Mouse (Mus musculus) liver, embryonic 14.5 days (tissue): ENCODE data around the gene Aldh9a1. TPM values are rescaled to one million over a fixed set of nuclear protein-coding genes. Genes with fewer than 3 reads are reported as not detected.

Experiments
- ATAC-seq: fragments of 200-750 bp; cut with Nextera tagmentation; 2 replicates; pipeline ENCODE4 v1.8.0; 2017; ENCODE audit warnings: moderate number of reproducible peaks, mild to moderate bottlenecking, moderate library complexity; ENCODE audit not compliant: insufficient read depth
- DNase-seq, 3 experiments: peaks; one replicate each; pipeline ENCODE4 v3.0.0-alpha.2; 2012 to 2013; ENCODE audit warnings: low read depth in 3 of 3, low spot score in 3 of 3
- H3K27ac ChIP-seq: fragments of 300-500 bp; sonication (generic); 2 replicates; pipeline ENCODE4 v1.5.1; 2014; ENCODE audit warnings: moderate library complexity, mild to moderate bottlenecking, control low read depth, inconsistent platforms
- H3K27me3 ChIP-seq: fragments of 300-500 bp; sonication (generic); 2 replicates; pipeline ENCODE4 v1.6.1; 2014; ENCODE audit warnings: mild to moderate bottlenecking, low read length, moderate library complexity; ENCODE audit not compliant: control insufficient read depth, insufficient read depth
- H3K36me3 ChIP-seq: fragments of 300-500 bp; sonication (generic); replicated peaks from 2 replicates; pipeline ENCODE4 v1.6.1; 2014; ENCODE audit warnings: low read depth; ENCODE audit not compliant: control insufficient read depth, insufficient read depth
- H3K4me1 ChIP-seq, 2 experiments: fragments of 200-500 bp in 1 of 2; fragments of 300-500 bp in 1 of 2; sonication (generic) in 1 of 2; replicated peaks; 2 replicates each; pipeline ENCODE4 v1.6.1; 2012 to 2014; ENCODE audit warnings: antibody characterized with exemption in 1 of 2, inconsistent platforms in 1 of 2, low read length in 1 of 2; ENCODE audit not compliant: control insufficient read depth in 2 of 2, insufficient read depth in 2 of 2
- H3K4me2 ChIP-seq: fragments of 300-500 bp; sonication (generic); 2 replicates; pipeline ENCODE4 v1.6.1; 2014; ENCODE audit warnings: low read depth, mild to moderate bottlenecking, control low read depth, moderate library complexity
- H3K4me3 ChIP-seq, 2 experiments: fragments of 200-500 bp in 1 of 2; fragments of 300-500 bp in 1 of 2; sonication (generic) in 1 of 2; 2 replicates each; pipeline ENCODE4 v1.5.1; 2012 to 2014; ENCODE audit warnings: low read depth in 2 of 2, low read length in 2 of 2, mild to moderate bottlenecking in 2 of 2, control low read depth in 1 of 2, inconsistent platforms in 1 of 2, moderate library complexity in 1 of 2; ENCODE audit not compliant: insufficient read depth in 1 of 2
- H3K9ac ChIP-seq: fragments of 300-500 bp; sonication (generic); replicated peaks from 2 replicates; pipeline ENCODE4 v1.6.1; 2014; ENCODE audit warnings: mild to moderate bottlenecking, control low read depth, moderate library complexity
- H3K9me3 ChIP-seq: fragments of 300-500 bp; sonication (generic); 2 replicates; pipeline ENCODE4 v1.6.1; 2016; ENCODE audit warnings: low read length, mixed read lengths; ENCODE audit not compliant: control insufficient read depth
- CTCF ChIP-seq: IDR thresholded peaks from 2 replicates; pipeline ENCODE4 v1.5.1; 2016; ENCODE audit warnings: antibody characterized with exemption, low read depth, control low read depth
- EP300 ChIP-seq: IDR thresholded peaks from 2 replicates; pipeline ENCODE4 v1.6.1; 2016; ENCODE audit warnings: antibody characterized with exemption, low read depth
- WGBS: fragments of 180-500 bp; shearing (Covaris S2); extraction: QIAGEN DNeasy Blood & Tissue Kit; methylation state at CpG from one replicate; pipeline ENCODE4 v1.1.7; 2014; ENCODE audit not compliant: insufficient replicate concordance; 5-methylcytosine and 5-hydroxymethylcytosine counted together
- polyA plus RNA-seq, 2 experiments: library from polyadenylated mRNA; depleted of rRNA in 1 of 2; stranded (reverse) in 1 of 2; unstranded in 1 of 2; fragments of >200 nt; fragmentation: Nextera tagmentation in 1 of 2; extraction: Ambion mirVana in 1 of 2; gene quantifications; 2 replicates each; pipeline versions ENCODE4 v1.2.1 to v1.2.3; 2012 to 2014

The Aldh9a1 gene
- polyA plus RNA-seq, 2 experiments, result 28.1 to 52.5 TPM

DNA sequence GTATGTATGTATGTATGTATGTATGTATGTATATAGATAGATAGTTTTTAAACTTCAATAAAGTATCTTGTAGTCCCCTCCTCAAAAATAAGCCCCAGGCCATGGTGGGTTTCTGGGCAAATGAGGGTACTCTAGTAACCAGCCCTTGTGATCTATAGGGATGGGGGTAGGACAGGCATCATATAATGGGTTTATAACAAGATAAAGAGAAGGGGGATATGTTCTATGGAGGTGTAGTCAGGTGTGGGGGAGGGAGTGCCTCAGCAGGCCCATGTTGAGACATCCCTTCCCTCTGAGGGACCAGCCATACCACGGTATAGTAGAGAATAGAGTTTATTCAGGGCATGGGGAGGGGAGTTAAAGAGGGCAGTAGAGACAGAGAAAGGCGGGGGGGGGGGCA lies 36.7 kb downstream of the Aldh9a1 start:
- peak overlapping the region; percentile 3; the same call in 1 of the 2 replicates for H3K9ac ChIP-seq
- WGBS, result 37% methylated on average over 2 of the region's 2 CpGs
- H3K4me3 ChIP-seq, result no peak overlapping the region
- TF ChIP-seq CTCF (no peak), EP300 (no peak)
- H3K27me3 ChIP-seq, result no peaks in the 10 kb centered on the region
- peaks cover 92 to 97% of the 10 kb centered on the region in 2 experiments for H3K4me1 ChIP-seq
- ATAC-seq, result no peak
- H3K36me3 ChIP-seq, result peaks cover 51% of the 10 kb centered on the region
- DNase-seq, result no peak
- peak overlapping the region; percentile 81 for H3K4me2 ChIP-seq
- no peaks in the 10 kb centered on the region for H3K9me3 ChIP-seq
- H3K27ac ChIP-seq, result peak overlapping the region; percentile 99

- no peaks in the 10 kb centered on the region for H3K9me3 ChIP-seq
- H3K4me3 ChIP-seq, result peak overlapping the region in 1 of 2 experiments; percentile 8; a peak in 2 of 4 replicates
- peak overlapping the region; percentile 81 for H3K4me2 ChIP-seq
- H3K9ac ChIP-seq, result peak overlapping the region; percentile 39
- peaks cover 83 to 89% of the 10 kb centered on the region in 2 experiments for H3K4me1 ChIP-seq
- H3K27ac ChIP-seq, result peak overlapping the region; percentile 99
- ATAC-seq (no peak), DNase-seq (no peak)
- peaks cover 42% of the 10 kb centered on the region for H3K36me3 ChIP-seq
- WGBS, result 43% methylated on average over 2 of the region's 2 CpGs
- TF ChIP-seq EP300 (no peak), CTCF (no peak)
- no peaks in the 10 kb centered on the region for H3K27me3 ChIP-seq
Measured at GRCm38 (mm10) chr1:167387310-167387709, 37.5 kb downstream of the Aldh9a1 start.

GRCm38 (mm10) chr1:167387796-167388195 lies 38.0 kb downstream of the Aldh9a1 start:
- no peak for TF ChIP-seq CTCF
- no peak for TF ChIP-seq EP300
- Histone ChIP-seq H3K27me3 (no peaks in the 10 kb centered on the region), H3K9ac (peak overlapping the region; percentile 39), H3K4me2 (peak overlapping the region; percentile 81), H3K36me3 (peaks cover 40% of the 10 kb centered on the region), H3K9me3 (no peaks in the 10 kb centered on the region), H3K27ac (peak overlapping the region; percentile 99), H3K4me1 (peaks cover 79 to 84% of the 10 kb centered on the region in 2 experiments), H3K4me3 (peak overlapping the region in 1 of 2 experiments; percentile 8; a peak in 1 of 4 replicates)
- ATAC-seq (no peak), DNase-seq (no peak)
- WGBS, result 59% methylated on average over 3 of the region's 3 CpGs

GRCm38 (mm10) chr1:167388571-167388970 lies 38.8 kb downstream of the Aldh9a1 start:
- no peaks in the 10 kb centered on the region for H3K27me3 ChIP-seq
- no peaks in the 10 kb centered on the region for H3K9me3 ChIP-seq
- TF ChIP-seq CTCF (no peak), EP300 (no peak)
- H3K36me3 ChIP-seq, result peaks cover 32% of the 10 kb centered on the region
- ATAC-seq (no peak), DNase-seq (no peak)
- WGBS, result 83% methylated on average over 6 of the region's 6 CpGs
- peak overlapping the region; percentile 99 for H3K27ac ChIP-seq
- H3K4me3 ChIP-seq, result peak overlapping the region; percentile 16 to 17; a peak in 3 of 4 replicates
- H3K4me1 ChIP-seq, result peaks cover 71 to 77% of the 10 kb centered on the region in 2 experiments
- peak overlapping the region; percentile 81 for H3K4me2 ChIP-seq
- H3K9ac ChIP-seq, result peak overlapping the region; percentile 63

DNA sequence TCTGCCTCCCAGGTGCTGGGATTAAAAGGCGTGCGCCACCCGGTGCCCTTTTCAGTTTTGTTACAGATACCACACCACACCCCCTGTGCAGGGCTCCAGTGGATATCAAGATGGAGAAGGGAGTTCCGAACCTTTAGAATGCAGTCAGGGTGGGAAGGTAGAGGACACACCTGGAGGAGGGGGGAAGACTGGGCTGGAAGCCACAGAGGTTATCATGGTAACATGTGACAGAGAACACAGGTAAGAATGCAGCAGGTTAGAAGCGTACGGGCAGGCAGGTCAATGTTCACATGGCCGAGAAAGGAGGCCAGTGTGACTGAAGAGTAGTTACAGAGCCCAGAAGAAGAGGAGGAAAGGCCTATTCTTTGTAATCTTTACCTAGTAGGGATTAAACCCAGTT lies 39.8 kb downstream of the Aldh9a1 start:
- no peaks in the 10 kb centered on the region for H3K27me3 ChIP-seq
- H3K4me2 ChIP-seq, result peak overlapping the region; percentile 81
- H3K4me1 ChIP-seq, result peaks cover 65 to 70% of the 10 kb centered on the region in 2 experiments
- ATAC-seq, result no peak
- peak overlapping the region; percentile 2 to 81; a peak in 3 of 4 replicates for H3K4me3 ChIP-seq
- DNase-seq, result no peak
- H3K9ac ChIP-seq, result peak overlapping the region; percentile 63
- WGBS, result 77% methylated on average over 7 of the region's 7 CpGs
- H3K36me3 ChIP-seq, result peaks cover 29% of the 10 kb centered on the region
- H3K27ac ChIP-seq, result peak overlapping the region; percentile 3
- H3K9me3 ChIP-seq, result no peaks in the 10 kb centered on the region
- no peak for TF ChIP-seq CTCF
- TF ChIP-seq EP300, result no peak
